Mouse (Mus musculus) ES-E14 (cell line): ENCODE data around the gene Gm3448.

Experiments used
- CHD2 ChIP-seq: IDR thresholded peaks from 2 replicates; pipeline ENCODE4 v1.6.1; 2014; ENCODE audit warnings: mild to moderate bottlenecking, low read depth, low read length, inconsistent platforms
- HCFC1 ChIP-seq: IDR thresholded peaks from 2 replicates; pipeline ENCODE4 v1.6.1; 2012; ENCODE audit warnings: low read length, inconsistent platforms, borderline replicate concordance; ENCODE audit not compliant: insufficient read depth
- MAFK ChIP-seq: IDR thresholded peaks from 2 replicates; pipeline ENCODE4 v1.6.1; 2014; ENCODE audit warnings: mild to moderate bottlenecking, low read depth, low read length, inconsistent platforms; ENCODE audit not compliant: insufficient read depth
- ZC3H11A ChIP-seq: IDR thresholded peaks from 2 replicates; pipeline ENCODE4 v1.6.1; 2012; ENCODE audit warnings: low read depth, mild to moderate bottlenecking, inconsistent platforms, low read length, borderline replicate concordance
- ZNF384 ChIP-seq: IDR thresholded peaks from 2 replicates; pipeline ENCODE4 v1.6.1; 2012; ENCODE audit warnings: low read depth, low read length, inconsistent platforms

DNA sequence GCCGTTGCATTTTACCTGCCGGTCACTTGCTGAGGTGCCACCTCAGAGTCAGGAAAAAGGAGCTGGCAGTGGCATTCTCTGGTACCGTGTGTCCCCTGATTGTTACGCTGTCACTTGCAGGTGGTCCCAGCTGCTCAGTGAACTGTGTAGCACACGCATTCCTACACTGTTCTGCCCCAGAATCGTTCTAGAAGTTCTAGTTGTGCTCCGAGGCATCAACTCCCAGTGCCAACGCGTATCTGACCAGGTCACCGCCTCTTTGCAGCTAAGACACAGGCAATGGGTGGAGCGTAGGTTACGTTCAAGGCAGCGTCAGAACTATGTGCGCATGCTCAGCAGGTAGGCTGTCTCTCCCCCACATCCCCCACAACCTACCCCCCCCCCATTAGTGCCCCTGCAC lies 18.3 kb upstream of the Gm3448 start:
- TF ChIP-seq MAFK (no peak), ZC3H11A (no peak), ZNF384 (no peak), CHD2 (no peak), HCFC1 (no peak)
